Mouse (Mus musculus) liver, embryonic 12.5 days (tissue): Measurements from ENCODE around the gene Hsd17b13. TPM values are rescaled to one million over a fixed set of nuclear protein-coding genes. Genes with fewer than 3 reads are reported as not detected.

ENCODE experiments used
- ATAC-seq: fragments of 200-750 bp; cut with Nextera tagmentation; 2 replicates; pipeline ENCODE4 v1.8.0; 2017; ENCODE audit warnings: moderate number of reproducible peaks, mild to moderate bottlenecking, moderate library complexity
- H3K27ac ChIP-seq: fragments of 300-500 bp; sonication (generic); 2 replicates; pipeline ENCODE4 v1.5.1; 2016; ENCODE audit warnings: mild to moderate bottlenecking
- H3K27me3 ChIP-seq: fragments of 300-500 bp; sonication (generic); replicated peaks from 2 replicates; pipeline ENCODE4 v1.6.1; 2016; ENCODE audit warnings: mild to moderate bottlenecking, moderate library complexity
- H3K36me3 ChIP-seq: fragments of 300-500 bp; sonication (generic); 2 replicates; pipeline ENCODE4 v1.6.1; 2016; ENCODE audit warnings: mild to moderate bottlenecking, moderate library complexity
- H3K4me1 ChIP-seq: fragments of 300-500 bp; sonication (generic); 2 replicates; pipeline ENCODE4 v1.6.1; 2016
- H3K4me2 ChIP-seq: fragments of 300-500 bp; sonication (generic); 2 replicates; pipeline ENCODE4 v1.6.1; 2016; ENCODE audit warnings: mild to moderate bottlenecking, moderate library complexity
- H3K4me3 ChIP-seq: fragments of 300-500 bp; sonication (generic); 2 replicates; pipeline ENCODE4 v1.5.1; 2016; ENCODE audit warnings: mild to moderate bottlenecking, moderate library complexity
- H3K9ac ChIP-seq: fragments of 300-500 bp; sonication (generic); 2 replicates; pipeline ENCODE4 v1.6.1; 2016; ENCODE audit warnings: mild to moderate bottlenecking, moderate library complexity
- H3K9me3 ChIP-seq: fragments of 300-500 bp; sonication (generic); replicated peaks from 2 replicates; pipeline ENCODE4 v1.6.1; 2016; ENCODE audit warnings: mild to moderate bottlenecking, moderate library complexity
- WGBS: fragments of 180-500 bp; shearing (Covaris S2); methylation state at CpG from one replicate; pipeline ENCODE4 v1.1.7; 2016; ENCODE audit not compliant: insufficient replicate concordance; 5-methylcytosine and 5-hydroxymethylcytosine counted together
- polyA plus RNA-seq: library from polyadenylated mRNA; unstranded; fragments of >200 nt; fragmentation: Nextera tagmentation; extraction: Ambion mirVana; gene quantifications from 2 replicates; pipeline ENCODE4 v1.2.1, GENCODE M21; 2016

Hsd17b13 gene
- polyA plus RNA-seq, 1 experiment from 2014 or later = 0.21 TPM

- ATAC-seq = no peak
- Histone ChIP-seq H3K9ac (no peak overlapping the region), H3K4me1 (peaks cover 4% of the 10 kb centered on the region; the same call in 1 of the 2 replicates), H3K4me3 (no peak overlapping the region), H3K27ac (no peak overlapping the region), H3K4me2 (no peak overlapping the region), H3K36me3 (0 out of 2 replicates have a peak, but pooled peaks cover 6% of the 10 kb centered on the region), H3K27me3 (no peaks in the 10 kb centered on the region), H3K9me3 (no peaks in the 10 kb centered on the region)
- WGBS = 56% methylated on average over 2 of the region's 2 CpGs
These were observed 26.7 kb upstream of the Hsd17b13 start for GRCm38 (mm10) chr5:104003955-104004354.

- Histone ChIP-seq H3K4me2 (0 out of 2 replicates have a peak overlapping the region, but pooled peaks have one; percentile 10), H3K27ac (0 out of 2 replicates have a peak overlapping the region, but pooled peaks have one; percentile 25)
These were observed 26.2 kb upstream of the Hsd17b13 start for GRCm38 (mm10) chr5:104003256-104003931.

GRCm38 (mm10) chr5:104002549-104003255, 25.5 kb upstream of the Hsd17b13 start:
- Histone ChIP-seq H3K36me3 (0 out of 2 replicates have a peak, but pooled peaks cover 3% of the 10 kb centered on the region), H3K9ac (no peak overlapping the region), H3K27me3 (no peaks in the 10 kb centered on the region), H3K27ac (0 out of 2 replicates have a peak overlapping the region, but pooled peaks have one; percentile 25), H3K4me3 (no peak overlapping the region), H3K9me3 (no peaks in the 10 kb centered on the region), H3K4me2 (0 out of 2 replicates have a peak overlapping the region, but pooled peaks have one; percentile 10), H3K4me1 (peaks cover 4% of the 10 kb centered on the region; the same call in 1 of the 2 replicates)
- peak; percentile 67 for ATAC-seq
- 56% methylated on average over 18 of the region's 18 CpGs for WGBS

More at GRCm38 (mm10) chr5:104003256-104003931, 26.2 kb upstream of the Hsd17b13 start:
- Histone ChIP-seq H3K4me1 (peaks cover 4% of the 10 kb centered on the region; the same call in 1 of the 2 replicates), H3K4me3 (no peak overlapping the region), H3K9ac (no peak overlapping the region), H3K36me3 (0 out of 2 replicates have a peak, but pooled peaks cover 6% of the 10 kb centered on the region), H3K9me3 (no peaks in the 10 kb centered on the region), H3K27me3 (no peaks in the 10 kb centered on the region)
- WGBS = 55% methylated on average over 15 of the region's 15 CpGs
- ATAC-seq = no peak

- H3K4me2 ChIP-seq = no peak overlapping the region
- no peaks in the 10 kb centered on the region for H3K27me3 ChIP-seq
- no peaks in the 10 kb centered on the region for H3K9me3 ChIP-seq
- H3K9ac ChIP-seq = no peak overlapping the region
- no peaks in the 10 kb centered on the region for H3K36me3 ChIP-seq
- ATAC-seq = no peak
- 3% methylated on average over 5 of the region's 5 CpGs for WGBS
- no peak overlapping the region for H3K27ac ChIP-seq
- no peak overlapping the region for H3K4me3 ChIP-seq
- H3K4me1 ChIP-seq = peaks cover 15% of the 10 kb centered on the region
These were observed 22.5 kb upstream of the Hsd17b13 start for GRCm38 (mm10) chr5:103999738-104000137.

GRCm38 (mm10) chr5:103998739-103999138, 21.5 kb upstream of the Hsd17b13 start:
- Histone ChIP-seq H3K27ac (no peak overlapping the region), H3K4me1 (peaks cover 20% of the 10 kb centered on the region), H3K36me3 (no peaks in the 10 kb centered on the region), H3K27me3 (no peaks in the 10 kb centered on the region), H3K4me3 (no peak overlapping the region), H3K4me2 (no peak overlapping the region), H3K9me3 (no peaks in the 10 kb centered on the region), H3K9ac (no peak overlapping the region)
- no peak for ATAC-seq
- WGBS = 46% methylated on average over 5 of the region's 5 CpGs

- no peaks in the 10 kb centered on the region for H3K36me3 ChIP-seq
- H3K9ac ChIP-seq = no peak overlapping the region
- ATAC-seq = peak; percentile 70
- H3K9me3 ChIP-seq = no peaks in the 10 kb centered on the region
- H3K4me2 ChIP-seq = peak overlapping the region; percentile 31
- no peak overlapping the region for H3K4me3 ChIP-seq
- no peaks in the 10 kb centered on the region for H3K27me3 ChIP-seq
- H3K27ac ChIP-seq = no peak overlapping the region
- H3K4me1 ChIP-seq = peaks cover 17% of the 10 kb centered on the region
- 32% methylated on average over 3 of the region's 3 CpGs for WGBS
These were observed 18.0 kb upstream of the Hsd17b13 start for GRCm38 (mm10) chr5:103995181-103995580.

- H3K4me3 ChIP-seq = no peak overlapping the region
- 37% methylated on average over 4 of the region's 4 CpGs for whole genome bisulfite sequencing
- H3K27ac ChIP-seq = peak overlapping the region; percentile 45; the same call in 1 of the 2 replicates
- peak; percentile 86 for ATAC-seq
- H3K4me1 ChIP-seq = peaks cover 17% of the 10 kb centered on the region
- no peak overlapping the region for H3K9ac ChIP-seq
- no peaks in the 10 kb centered on the region for H3K36me3 ChIP-seq
- H3K27me3 ChIP-seq = no peaks in the 10 kb centered on the region
- peak overlapping the region; percentile 31 for H3K4me2 ChIP-seq
- H3K9me3 ChIP-seq = no peaks in the 10 kb centered on the region
These were observed 17.5 kb upstream of the Hsd17b13 start for GRCm38 (mm10) chr5:103994669-103995068.

GRCm38 (mm10) chr5:103993601-103994000, 16.4 kb upstream of the Hsd17b13 start:
- H3K9me3 ChIP-seq = no peaks in the 10 kb centered on the region
- H3K4me3 ChIP-seq = no peak overlapping the region
- 0 out of 2 replicates have a peak, but pooled peaks cover 2% of the 10 kb centered on the region for H3K36me3 ChIP-seq
- WGBS = 55% methylated on average over 1 of the region's 1 CpGs
- peaks cover 17% of the 10 kb centered on the region for H3K4me1 ChIP-seq
- H3K27ac ChIP-seq = no peak overlapping the region
- no peak overlapping the region for H3K4me2 ChIP-seq
- no peak overlapping the region for H3K9ac ChIP-seq
- peak; percentile 41; the same call in 1 of the 2 replicates for ATAC-seq
- no peaks in the 10 kb centered on the region for H3K27me3 ChIP-seq

- no peaks in the 10 kb centered on the region for H3K27me3 ChIP-seq
- H3K4me3 ChIP-seq = no peak overlapping the region
- 0 out of 2 replicates have a peak, but pooled peaks cover 2% of the 10 kb centered on the region for H3K36me3 ChIP-seq
- H3K4me1 ChIP-seq = peaks cover 17% of the 10 kb centered on the region
- no peaks in the 10 kb centered on the region for H3K9me3 ChIP-seq
- ATAC-seq = no peak
- no peak overlapping the region for H3K4me2 ChIP-seq
- H3K9ac ChIP-seq = no peak overlapping the region
- no peak overlapping the region for H3K27ac ChIP-seq
- WGBS = 80% methylated on average over 9 of the region's 9 CpGs
These were observed 15.6 kb upstream of the Hsd17b13 start for GRCm38 (mm10) chr5:103992831-103993230.

- H3K27ac ChIP-seq = no peak overlapping the region
- no peak for ATAC-seq
- H3K36me3 ChIP-seq = no peaks in the 10 kb centered on the region
- H3K4me3 ChIP-seq = no peak overlapping the region
- no peak overlapping the region for H3K4me2 ChIP-seq
- 0 out of 2 replicates have a peak, but pooled peaks cover 3% of the 10 kb centered on the region for H3K27me3 ChIP-seq
- H3K9ac ChIP-seq = no peak overlapping the region
- WGBS = 78% methylated on average over 9 of the region's 9 CpGs
- no peaks in the 10 kb centered on the region for H3K4me1 ChIP-seq
- no peaks in the 10 kb centered on the region for H3K9me3 ChIP-seq
These were observed 3.7 kb upstream of the Hsd17b13 start for GRCm38 (mm10) chr5:103980705-103981560.

GRCm38 (mm10) chr5:103977907-103978570, 829 bp upstream of the Hsd17b13 start:
- no peak overlapping the region for H3K27ac ChIP-seq
- H3K4me1 ChIP-seq = no peaks in the 10 kb centered on the region
- 72% methylated on average over 7 of the region's 7 CpGs for WGBS
- no peaks in the 10 kb centered on the region for H3K36me3 ChIP-seq
- H3K4me3 ChIP-seq = no peak overlapping the region
- no peak overlapping the region for H3K4me2 ChIP-seq
- no peak for ATAC-seq
- no peaks in the 10 kb centered on the region for H3K9me3 ChIP-seq
- H3K27me3 ChIP-seq = peaks cover 14% of the 10 kb centered on the region; the same call in 1 of the 2 replicates
- H3K9ac ChIP-seq = no peak overlapping the region
